ENCODE assay signal across 8 mouse cellular contexts in the genomic region with DNA sequence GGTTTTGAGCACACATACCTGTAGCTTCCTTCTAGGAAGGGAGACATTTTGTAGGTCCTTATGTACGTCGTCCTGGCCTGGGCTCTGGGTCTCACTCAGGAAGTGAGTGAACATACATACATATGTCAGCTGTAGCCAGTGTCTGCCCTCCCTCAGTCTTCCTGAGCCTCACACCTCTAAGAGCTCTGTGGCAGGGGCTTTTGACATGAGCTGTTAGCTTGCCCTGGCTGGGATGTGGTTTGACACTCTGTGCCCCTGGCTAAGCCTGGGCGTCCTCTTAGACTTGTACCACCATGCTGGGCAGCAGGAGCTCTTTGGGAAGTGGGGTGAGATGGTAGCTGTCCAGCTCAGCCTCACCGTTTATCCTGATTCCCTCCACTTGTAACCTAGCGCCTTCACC. TPM values are rescaled to one million over a fixed set of nuclear protein-coding genes. Genes with fewer than 3 reads are reported as not detected.
DNase-seq lines count a peak whose midpoint lies in the region; ATAC-seq lines count a peak whose summit lies in the region.

No protein-coding gene starts in this region.

- no peaks in the 10 kb centered on the region for H3K9me3 ChIP-seq in kidney, embryonic 15.5 days (replicated peaks)
- H3K9me3 ChIP-seq in embryonic facial prominence, embryonic 14.5 days (ENCODE audit: control insufficient read depth, low read length): no peaks in the 10 kb centered on the region
- H3K9me3 ChIP-seq in intestine, embryonic 14.5 days (ENCODE audit: control insufficient read depth, low read length): no peaks in the 10 kb centered on the region
- no peaks in the 10 kb centered on the region for H3K9me3 ChIP-seq in midbrain, embryonic 16.5 days (replicated peaks; ENCODE audit: control insufficient read depth, low read length, poor library complexity, severe bottlenecking)

- WGBS in kidney, embryonic 15.5 days: 63% methylated on average over 5 of the region's 5 CpGs
- WGBS in embryonic facial prominence, embryonic 14.5 days: 55% methylated on average over 5 of the region's 5 CpGs
- 70% methylated on average over 5 of the region's 5 CpGs for WGBS in intestine, embryonic 14.5 days
- 79% methylated on average over 5 of the region's 5 CpGs for WGBS in midbrain, embryonic 16.5 days

- H3K27me3 ChIP-seq in kidney, embryonic 15.5 days: no peaks in the 10 kb centered on the region
- H3K27me3 ChIP-seq in embryonic facial prominence, embryonic 14.5 days (replicated peaks; ENCODE audit: control insufficient read depth, insufficient read depth, low read length): no peaks in the 10 kb centered on the region
- no peaks in the 10 kb centered on the region for H3K27me3 ChIP-seq in intestine, embryonic 14.5 days (replicated peaks; ENCODE audit: control insufficient read depth, insufficient read depth, low read length)
- H3K27me3 ChIP-seq in midbrain, embryonic 16.5 days (ENCODE audit: control insufficient read depth, insufficient read depth, low read depth, low read length): no peaks in the 10 kb centered on the region

- DNase-seq in kidney, postnatal 25 days: no peak
- no peak for DNase-seq in embryonic facial prominence, embryonic 14.5 days (ENCODE audit: low spot score)
- no peak for DNase-seq in intestine, embryonic 14.5 days (ENCODE audit: low spot score)
- DNase-seq in cerebellum, adult 11 months: no peak
- no peak for DNase-seq in spleen, adult 18-20 months

- no peak for ATAC-seq in kidney, embryonic 15.5 days (replicated peaks; ENCODE audit: low FRiP score)
- no peak for ATAC-seq in embryonic facial prominence, embryonic 14.5 days (ENCODE audit: low read depth)
- ATAC-seq in intestine, embryonic 14.5 days (replicated peaks; ENCODE audit: low FRiP score, low TSS enrichment, low read depth): no peak
- no peak for ATAC-seq in midbrain, embryonic 16.5 days
- no peak for ATAC-seq in CD4-positive, CD25-positive, alpha-beta regulatory T cell, adult 4 months

- H3K4me3 ChIP-seq in kidney, embryonic 15.5 days (replicated peaks): peak overlapping the region; percentile 95
- no peak overlapping the region for H3K4me3 ChIP-seq in embryonic facial prominence, embryonic 14.5 days (ENCODE audit: low read depth, low read length)
- no peak overlapping the region for H3K4me3 ChIP-seq in intestine, embryonic 14.5 days (ENCODE audit: low read depth, low read length)
- no peak overlapping the region for H3K4me3 ChIP-seq in midbrain, embryonic 16.5 days (ENCODE audit: low read depth, low read length)

- peaks cover 5% of the 10 kb centered on the region; the same call in 1 of the 2 replicates for H3K36me3 ChIP-seq in kidney, embryonic 15.5 days
- H3K36me3 ChIP-seq in embryonic facial prominence, embryonic 14.5 days (ENCODE audit: control insufficient read depth, insufficient read depth, low read length): no peaks in the 10 kb centered on the region
- no peaks in the 10 kb centered on the region for H3K36me3 ChIP-seq in intestine, embryonic 14.5 days (ENCODE audit: control insufficient read depth, insufficient read depth, low read length)
- H3K36me3 ChIP-seq in midbrain, embryonic 16.5 days (ENCODE audit: control insufficient read depth, insufficient read depth, low read length): 0 out of 2 replicates have a peak, but pooled peaks cover under 1% of the 10 kb centered on the region

- peak overlapping the region; percentile 22; the same call in 1 of the 2 replicates for H3K27ac ChIP-seq in kidney, embryonic 15.5 days
- no peak overlapping the region for H3K27ac ChIP-seq in embryonic facial prominence, embryonic 14.5 days (replicated peaks; ENCODE audit: low read depth, low read length)
- no peak overlapping the region for H3K27ac ChIP-seq in intestine, embryonic 14.5 days (ENCODE audit: low read depth)
- no peak overlapping the region for H3K27ac ChIP-seq in midbrain, embryonic 16.5 days (ENCODE audit: low read length)

- peaks cover 43% of the 10 kb centered on the region for H3K4me1 ChIP-seq in kidney, embryonic 15.5 days
- peaks cover 21% of the 10 kb centered on the region for H3K4me1 ChIP-seq in embryonic facial prominence, embryonic 14.5 days (ENCODE audit: control insufficient read depth, insufficient read depth, low read length)
- peaks cover 26% of the 10 kb centered on the region for H3K4me1 ChIP-seq in intestine, embryonic 14.5 days (replicated peaks; ENCODE audit: control insufficient read depth, insufficient read depth, low read length)
- H3K4me1 ChIP-seq in midbrain, embryonic 16.5 days (ENCODE audit: control insufficient read depth, insufficient read depth, low read length): peaks cover 30% of the 10 kb centered on the region

- H3K9ac ChIP-seq in kidney, embryonic 15.5 days: peak overlapping the region; percentile 96; the same call in 1 of the 2 replicates
- peak overlapping the region; percentile 98 for H3K9ac ChIP-seq in embryonic facial prominence, embryonic 14.5 days (ENCODE audit: low read depth, low read length)
- H3K9ac ChIP-seq in intestine, embryonic 14.5 days (ENCODE audit: low read length): no peak overlapping the region
- peak overlapping the region; percentile 45; the same call in 1 of the 2 replicates for H3K9ac ChIP-seq in midbrain, embryonic 16.5 days (ENCODE audit: low read depth, low read length)

- H3K4me2 ChIP-seq in kidney, embryonic 15.5 days: peak overlapping the region; percentile 81
- peak overlapping the region; percentile 84 for H3K4me2 ChIP-seq in embryonic facial prominence, embryonic 14.5 days (ENCODE audit: low read depth, low read length)
- peak overlapping the region; percentile 92 for H3K4me2 ChIP-seq in intestine, embryonic 14.5 days (ENCODE audit: low read length)
- peak overlapping the region; percentile 85 for H3K4me2 ChIP-seq in midbrain, embryonic 16.5 days (ENCODE audit: low read length)

RNA-seq across cellular contexts. Expression of gene Zfp598, which starts 1.9 kb away (rescaled TPM):
- polyA plus RNA-seq in kidney, embryonic 15.5 days (2015; fragmentation: Nextera tagmentation; extraction: Ambion mirVana): 23.9 and 27.6 TPM in 2 replicates
- polyA plus RNA-seq in embryonic facial prominence, embryonic 14.5 days (2014; fragmentation: Nextera tagmentation; extraction: Ambion mirVana): 23.7 and 25.2 TPM in 2 replicates
- polyA plus RNA-seq in intestine, embryonic 14.5 days (2014; fragmentation: Nextera tagmentation; extraction: Ambion mirVana): 28.0 and 30.6 TPM in 2 replicates
- 19.7 and 20.3 TPM in 2 replicates for polyA plus RNA-seq in midbrain, embryonic 16.5 days (2015; fragmentation: Nextera tagmentation; extraction: Ambion mirVana)
- polyA plus RNA-seq in CD4-positive, CD25-positive, alpha-beta regulatory T cell, adult 4 months (2017; shearing (Covaris generic)): 1 to 10 TPM; 3.7 to 5.4 TPM

RNA-seq across cellular contexts. Expression of gene Npw, which starts 13.1 kb away (rescaled TPM):
- polyA plus RNA-seq in kidney, embryonic 15.5 days (2015; fragmentation: Nextera tagmentation; extraction: Ambion mirVana): 0.35 and 0.43 TPM in 2 replicates
- polyA plus RNA-seq in embryonic facial prominence, embryonic 14.5 days (2014; fragmentation: Nextera tagmentation; extraction: Ambion mirVana): 0.82 and 1.4 TPM in 2 replicates
- not detected in 2 replicates for polyA plus RNA-seq in intestine, embryonic 14.5 days (2014; fragmentation: Nextera tagmentation; extraction: Ambion mirVana)
- 0.36 and 0.90 TPM in 2 replicates for polyA plus RNA-seq in midbrain, embryonic 16.5 days (2015; fragmentation: Nextera tagmentation; extraction: Ambion mirVana)
- polyA plus RNA-seq in CD4-positive, CD25-positive, alpha-beta regulatory T cell, adult 4 months (2017; shearing (Covaris generic)): not detected

RNA-seq across cellular contexts. Expression of gene Syngr3, which starts 18.4 kb away (rescaled TPM):
- 2.4 and 4.6 TPM in 2 replicates for polyA plus RNA-seq in kidney, embryonic 15.5 days (2015; fragmentation: Nextera tagmentation; extraction: Ambion mirVana)
- polyA plus RNA-seq in embryonic facial prominence, embryonic 14.5 days (2014; fragmentation: Nextera tagmentation; extraction: Ambion mirVana): 7.7 and 8.2 TPM in 2 replicates
- polyA plus RNA-seq in intestine, embryonic 14.5 days (2014; fragmentation: Nextera tagmentation; extraction: Ambion mirVana): 7.5 and 7.7 TPM in 2 replicates
- 266 and 303 TPM in 2 replicates for polyA plus RNA-seq in midbrain, embryonic 16.5 days (2015; fragmentation: Nextera tagmentation; extraction: Ambion mirVana)
- polyA plus RNA-seq in CD4-positive, CD25-positive, alpha-beta regulatory T cell, adult 4 months (2017; shearing (Covaris generic)): 1 to 10 TPM; 1.1 TPM

RNA-seq across cellular contexts. Expression of gene Slc9a3r2, which starts 21.2 kb away (rescaled TPM):
- polyA plus RNA-seq in kidney, embryonic 15.5 days (2015; fragmentation: Nextera tagmentation; extraction: Ambion mirVana): 101 and 106 TPM in 2 replicates
- polyA plus RNA-seq in embryonic facial prominence, embryonic 14.5 days (2014; fragmentation: Nextera tagmentation; extraction: Ambion mirVana): 56.7 and 57.7 TPM in 2 replicates
- polyA plus RNA-seq in intestine, embryonic 14.5 days (2014; fragmentation: Nextera tagmentation; extraction: Ambion mirVana): 51.7 and 58.2 TPM in 2 replicates
- polyA plus RNA-seq in midbrain, embryonic 16.5 days (2015; fragmentation: Nextera tagmentation; extraction: Ambion mirVana): 43.3 and 43.7 TPM in 2 replicates
- not detected for polyA plus RNA-seq in CD4-positive, CD25-positive, alpha-beta regulatory T cell, adult 4 months (2017; shearing (Covaris generic))

RNA-seq across cellular contexts. Expression of gene Gfer, which starts 24.6 kb away (rescaled TPM):
- 45.6 and 49.5 TPM in 2 replicates for polyA plus RNA-seq in kidney, embryonic 15.5 days (2015; fragmentation: Nextera tagmentation; extraction: Ambion mirVana)
- 40.8 and 41.9 TPM in 2 replicates for polyA plus RNA-seq in embryonic facial prominence, embryonic 14.5 days (2014; fragmentation: Nextera tagmentation; extraction: Ambion mirVana)
- 48.1 and 48.5 TPM in 2 replicates for polyA plus RNA-seq in intestine, embryonic 14.5 days (2014; fragmentation: Nextera tagmentation; extraction: Ambion mirVana)
- polyA plus RNA-seq in midbrain, embryonic 16.5 days (2015; fragmentation: Nextera tagmentation; extraction: Ambion mirVana): 33.7 and 40.8 TPM in 2 replicates
- polyA plus RNA-seq in CD4-positive, CD25-positive, alpha-beta regulatory T cell, adult 4 months (2017; shearing (Covaris generic)): 10 to 100 TPM; 13.5 to 21.7 TPM

Comparison
In these comparisons a context has a peak if more than half of its experiments do, and no peak if none do; other contexts are left out.
1. RNA of gene Syngr3, which starts 18.4 kb away (polyA plus RNA-seq): 266 to 303 TPM in midbrain, embryonic 16.5 days; 7.7 to 8.2 TPM in embryonic facial prominence, embryonic 14.5 days, 7.5 to 7.7 TPM in intestine, embryonic 14.5 days, 2.4 to 4.6 TPM in kidney, embryonic 15.5 days and 1.1 TPM in CD4-positive, CD25-positive, alpha-beta regulatory T cell, adult 4 months; every median in the first group is over 10 times any median in the second.
2. Peak in every context shown above with its lines, with median percentiles within 50 percentile points of each other: H3K4me2 ChIP-seq.